Mouse (Mus musculus): ENCODE results near the gene Myh7.

DNA sequence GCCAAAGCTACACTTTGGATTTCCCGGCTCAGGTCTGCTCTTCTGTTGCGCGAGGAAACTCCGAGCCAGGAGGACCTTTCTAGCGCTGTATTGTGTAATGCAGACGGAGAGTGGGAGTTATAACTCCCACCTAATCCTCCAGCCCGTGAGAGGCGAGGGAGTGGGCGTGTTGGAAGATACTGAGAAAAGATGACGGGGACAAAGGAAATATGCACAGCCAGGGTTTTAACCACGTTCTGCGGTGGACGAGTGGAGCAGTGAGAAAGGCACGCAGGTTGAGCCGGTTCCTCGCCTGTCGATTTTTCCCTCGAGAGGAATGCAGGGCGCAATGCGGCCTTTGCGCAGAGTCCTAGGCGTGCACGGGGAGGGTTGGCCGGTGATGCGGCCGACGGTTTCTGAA lies 20.2 kb upstream of the Myh7 start:
- TF ChIP-seq POLR2A (IDR thresholded peaks at IDR 0.05; ENCODE audit: borderline replicate concordance, low read depth, low read length): no peak
- no peak for TF ChIP-seq CTCF (IDR thresholded peaks at IDR 0.05; ENCODE audit: low read depth, low read length)
